Mouse (Mus musculus) cerebellum, adult 11-12 months (tissue): ENCODE measurements around the gene Ckap4.
"Not testable (repeated sequence)": the region's sequence is repeated elsewhere in the genome, so short reads cannot be mapped to it uniquely, and the experiment has no call there.

Source experiments
- DNase-seq: peaks from one replicate; pipeline ENCODE4 v3.0.0; 2022

The Ckap4 gene

DNA sequence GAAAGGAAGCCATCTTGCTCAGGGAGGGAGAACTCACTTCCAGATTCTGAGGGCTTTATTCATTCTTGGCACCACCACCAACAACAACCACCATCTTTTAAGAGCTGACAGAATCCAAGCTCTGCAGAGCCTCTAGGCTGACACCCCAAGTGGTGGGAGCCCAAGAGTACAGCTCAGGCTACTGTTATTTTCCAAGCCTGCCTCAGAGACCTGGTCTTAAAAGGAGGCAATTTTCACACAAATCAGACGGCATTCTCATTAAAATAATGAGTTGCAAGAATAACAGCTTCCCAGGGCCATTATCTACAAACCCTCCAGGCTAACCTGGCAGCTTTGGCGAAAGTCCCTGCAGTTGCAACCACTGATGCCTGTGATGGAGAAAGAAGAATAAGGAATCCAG lies 37.1 kb downstream of the Ckap4 start:
- no peak for DNase-seq

DNA sequence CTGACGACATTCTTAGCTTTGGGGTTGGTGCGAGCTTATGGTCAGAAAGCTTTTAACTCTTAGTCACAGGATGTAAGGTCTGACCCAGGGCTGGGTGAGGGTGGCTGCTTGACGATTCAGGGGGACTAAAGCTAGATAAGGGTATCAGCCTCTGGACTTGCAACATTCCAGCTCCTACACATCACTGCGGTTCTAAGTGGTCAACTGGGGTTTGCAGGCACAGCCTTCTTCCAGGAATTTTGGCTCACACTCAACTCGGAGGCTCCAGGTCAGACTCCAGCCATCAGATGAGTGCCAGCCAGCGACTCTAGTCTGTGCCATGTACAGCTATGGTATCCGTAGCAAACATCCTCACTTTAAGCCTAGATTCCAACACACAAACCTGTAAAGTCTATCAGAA lies 39.4 kb downstream of the Ckap4 start:
- no peak for DNase-seq

DNA sequence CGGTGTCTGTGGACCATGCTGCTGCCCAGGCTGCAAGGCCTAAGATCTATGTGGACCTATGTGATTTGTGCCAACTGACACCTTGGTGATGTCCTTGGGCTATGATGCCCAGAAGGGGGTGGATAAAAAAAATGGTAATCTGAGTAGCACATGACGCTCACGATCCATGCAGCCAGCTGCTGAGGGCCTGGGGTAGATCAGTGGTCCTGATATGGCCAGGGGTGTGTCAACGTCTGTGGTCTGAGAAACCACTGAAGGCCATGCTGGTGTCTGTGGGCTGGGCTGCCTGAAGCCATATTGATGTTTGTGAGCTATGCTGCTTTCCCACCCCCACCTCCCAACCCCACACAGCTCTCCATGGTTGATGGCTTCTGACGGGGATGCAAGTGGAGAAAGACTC lies 43.7 kb downstream of the Ckap4 start:
- no peak for DNase-seq

DNA sequence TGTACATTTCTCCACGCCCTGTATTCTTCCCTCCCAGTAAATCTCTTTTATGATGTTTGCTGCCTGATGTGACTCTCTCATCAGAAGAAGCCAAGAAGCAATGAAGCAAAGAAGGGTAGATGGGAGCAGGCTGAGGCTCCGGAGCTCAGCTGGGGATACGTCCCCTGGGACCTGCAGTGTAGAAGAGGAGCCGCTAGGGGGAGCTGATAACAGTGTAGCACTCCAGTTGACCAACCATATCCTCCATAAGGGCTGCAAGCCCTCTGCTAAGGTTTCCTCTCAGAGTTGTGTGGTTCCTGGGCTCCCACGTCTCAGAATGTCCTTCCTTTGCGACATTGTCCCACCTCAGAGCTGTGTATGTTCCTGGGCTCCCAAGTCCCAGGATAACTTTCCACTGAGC lies 45.5 kb downstream of the Ckap4 start:
- DNase-seq = peak; percentile 29

DNA sequence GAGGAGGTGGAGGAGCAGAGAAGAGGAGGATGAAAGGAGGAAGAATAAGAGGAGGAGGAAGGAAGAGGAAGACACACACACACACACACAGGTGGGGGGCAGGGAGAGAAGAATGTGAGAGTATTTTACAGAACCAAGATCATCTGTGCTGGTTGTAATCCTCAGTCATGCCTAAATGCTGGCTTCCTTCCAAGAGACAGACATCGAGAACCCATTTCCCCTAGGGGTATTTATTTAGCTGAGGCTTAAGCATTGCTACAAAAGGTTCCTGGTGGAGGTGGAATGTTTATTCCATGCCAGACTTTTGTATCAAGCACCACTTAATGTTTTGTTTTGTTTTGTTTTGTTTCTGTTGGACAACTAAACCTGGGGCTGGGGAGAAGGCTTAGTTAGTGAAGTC lies 49.2 kb downstream of the Ckap4 start:
- DNase-seq = no peak

DNA sequence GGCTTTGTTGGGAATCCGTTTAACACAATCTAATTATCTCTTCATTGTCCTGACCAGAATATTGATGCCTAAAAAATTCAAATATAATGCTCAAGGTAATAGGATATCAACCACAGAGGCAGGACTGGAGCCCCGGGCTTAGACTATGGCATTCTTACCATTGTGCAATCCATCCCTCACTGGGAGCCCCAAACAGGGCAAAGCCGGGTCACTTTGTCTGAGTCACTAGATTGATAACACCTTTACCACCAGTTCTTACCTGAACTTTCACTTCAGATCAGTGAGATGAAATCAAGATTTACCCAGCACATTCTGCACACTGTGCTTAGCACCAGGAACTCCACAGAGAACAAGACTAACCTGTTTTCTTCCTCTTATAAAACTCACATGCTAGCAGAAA lies 50.3 kb downstream of the Ckap4 start:
- DNase-seq = no peak

DNA sequence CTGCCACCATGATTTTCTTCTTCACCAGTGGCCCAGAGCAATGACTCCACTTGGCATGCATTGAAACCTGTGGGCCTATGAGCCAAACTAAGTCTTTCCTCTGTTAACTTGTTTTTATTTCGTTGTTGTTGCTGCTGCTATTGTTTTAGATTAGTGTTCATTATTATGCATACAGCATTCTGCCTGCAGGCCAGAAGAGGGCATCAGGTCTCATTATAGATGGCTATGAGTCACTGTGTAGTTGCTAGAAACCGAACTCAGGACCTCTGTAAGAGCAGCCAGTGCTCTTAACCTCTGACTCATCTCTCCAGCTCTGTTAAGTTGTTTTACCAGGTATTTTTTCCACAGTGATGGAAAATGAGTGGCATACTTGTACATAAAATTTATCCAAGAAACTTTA lies 50.8 kb downstream of the Ckap4 start:
- no peak for DNase-seq

DNA sequence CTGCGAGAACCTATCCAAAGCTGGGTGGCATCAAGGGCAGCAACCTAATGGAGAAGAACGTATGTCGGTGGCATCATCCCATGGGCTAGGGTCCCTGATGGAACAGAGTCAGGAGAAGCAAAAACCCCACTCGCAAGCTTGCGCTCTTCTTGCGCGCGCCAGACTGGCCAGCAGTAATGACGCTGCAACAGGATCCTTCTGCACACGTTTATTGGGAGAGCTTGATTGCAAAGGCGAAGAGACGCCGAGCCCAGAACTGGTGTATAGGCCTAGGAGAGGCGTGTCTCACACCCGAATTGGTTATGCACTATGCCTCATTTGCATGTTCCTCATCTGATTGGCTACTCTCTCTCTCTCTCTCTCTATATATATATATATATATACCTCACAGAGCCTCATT lies 51.4 kb downstream of the Ckap4 start:
- DNase-seq = not testable (repeated sequence)

DNA sequence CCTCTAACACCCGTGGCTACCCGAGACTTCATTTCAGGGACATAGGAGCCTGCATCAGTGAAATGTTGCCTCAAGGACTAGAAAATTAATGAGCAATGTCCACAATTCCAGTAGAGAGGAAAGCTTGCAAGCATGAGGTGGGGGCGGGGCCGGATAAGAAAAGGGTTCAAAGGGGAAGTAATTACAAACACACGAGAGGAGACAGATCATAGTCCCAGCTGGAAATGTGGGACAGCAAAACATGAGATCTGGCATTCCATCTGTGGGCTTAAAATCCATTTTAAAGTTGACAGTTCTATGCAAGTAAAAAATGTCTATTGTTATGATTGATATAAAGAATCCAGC lies 52.6 kb downstream of the Ckap4 start:
- DNase-seq = no peak

DNA sequence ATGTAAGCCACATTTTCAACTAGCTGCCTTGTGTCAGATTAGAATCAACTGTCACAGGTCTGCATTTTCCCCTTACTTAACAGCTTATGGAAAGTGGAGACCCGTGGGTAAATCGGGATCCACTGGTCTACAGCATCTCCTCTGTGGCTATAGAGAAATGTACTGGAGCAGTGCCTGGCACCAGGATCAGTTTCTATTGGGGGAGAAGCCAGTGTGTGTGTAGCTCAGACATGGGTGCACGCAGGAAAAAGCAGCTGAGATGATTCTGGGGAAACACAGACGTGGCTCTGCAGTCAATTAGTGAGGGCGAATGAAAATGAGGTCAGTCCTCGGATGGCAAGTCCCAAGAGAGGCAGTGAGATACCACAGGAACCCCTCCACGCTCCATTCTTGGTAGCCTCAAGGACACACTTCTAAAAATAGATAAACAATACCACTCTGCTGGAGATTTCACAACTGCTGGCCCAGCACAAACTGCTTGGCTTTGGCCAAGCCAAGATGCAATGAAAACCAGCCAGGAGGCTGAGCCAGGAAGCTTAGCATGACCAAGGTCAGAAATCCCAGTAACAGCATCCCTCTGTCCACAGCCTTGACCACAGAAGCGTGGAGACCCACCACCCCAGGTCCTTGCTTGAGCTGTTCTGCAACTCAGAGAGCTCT lies 53.1 kb downstream of the Ckap4 start:
- peak; percentile 18 for DNase-seq

DNA sequence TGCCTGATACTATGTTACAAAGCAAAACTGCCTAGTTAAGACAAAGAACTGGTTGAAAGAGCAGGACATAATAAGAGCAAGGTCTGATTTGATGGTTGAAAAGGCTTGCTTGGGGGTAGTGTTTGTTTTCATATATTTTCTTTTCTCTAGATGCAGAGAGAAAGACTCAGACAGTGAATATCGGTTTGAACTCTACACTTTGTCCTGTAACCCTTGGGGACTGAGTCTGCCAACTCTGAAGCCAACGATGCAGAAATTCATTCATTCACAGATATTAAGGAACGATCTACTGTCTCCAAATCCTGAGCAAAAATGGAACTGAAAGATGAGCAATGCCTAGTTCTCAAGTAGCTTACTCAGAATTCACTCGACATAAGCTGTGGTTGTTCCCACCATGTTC lies 53.7 kb downstream of the Ckap4 start:
- DNase-seq = no peak

DNA sequence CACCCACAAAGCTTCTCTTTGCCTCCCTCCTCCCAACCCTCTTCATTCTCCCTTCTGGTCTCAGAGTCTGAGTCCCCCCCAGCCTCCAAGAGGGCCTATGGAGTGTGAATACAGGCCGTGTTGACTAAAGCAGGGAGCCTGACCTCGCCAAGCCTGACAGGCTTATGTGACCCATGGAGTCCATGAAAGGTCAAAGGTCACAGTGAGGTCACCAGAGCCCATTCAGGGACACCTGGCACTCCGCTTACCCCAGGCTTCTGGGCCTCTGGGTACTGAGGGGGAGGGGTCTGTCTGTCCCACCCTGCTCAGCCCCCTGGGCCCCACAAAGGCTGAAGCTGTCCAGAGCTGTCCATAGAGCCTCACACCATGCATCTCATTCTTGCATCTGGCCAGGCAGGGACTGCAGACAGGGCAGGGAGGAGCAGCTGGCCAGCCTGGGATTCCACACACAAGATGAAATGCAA lies 56.2 kb downstream of the Ckap4 start:
- DNase-seq = no peak

DNA sequence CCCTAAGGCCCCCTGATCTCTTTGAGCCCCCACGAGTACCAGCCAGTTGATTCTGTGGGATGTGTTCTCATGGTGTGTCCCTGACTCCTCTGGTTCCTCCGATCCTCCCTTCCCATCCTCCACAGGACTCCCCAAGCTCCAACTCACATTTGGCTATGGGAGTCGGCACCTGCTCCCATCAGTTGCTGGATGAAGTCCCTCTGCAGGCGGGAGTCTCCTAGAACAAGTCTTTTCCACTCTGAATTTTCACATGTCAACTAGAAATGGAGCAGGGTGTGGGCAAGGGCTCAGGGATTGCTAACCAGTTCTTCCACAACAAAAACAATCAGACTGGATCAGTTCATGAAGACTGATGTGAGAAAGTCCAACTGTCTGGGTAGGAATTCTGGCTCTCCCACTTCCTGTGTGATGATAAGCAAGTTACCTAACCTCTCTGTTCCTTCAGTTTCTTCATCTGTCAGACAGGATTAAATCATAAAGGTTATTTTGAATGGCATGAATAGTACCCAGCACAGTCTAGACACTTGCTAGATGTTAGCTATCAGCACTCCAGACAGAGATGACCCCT lies 56.7 kb downstream of the Ckap4 start:
- DNase-seq = no peak
